Mouse (Mus musculus) heart, embryonic 11.5 days (tissue): ENCODE results near the gene Dnm2. TPM values are rescaled to one million over a fixed set of nuclear protein-coding genes. Genes with fewer than 3 reads are reported as not detected.

Experiments
- ATAC-seq: fragments of 200-750 bp; cut with Nextera tagmentation; replicated peaks from 2 replicates; pipeline ENCODE4 v1.8.0; 2017; ENCODE audit warnings: moderate library complexity; ENCODE audit not compliant: insufficient number of reproducible peaks, low FRiP score, low TSS enrichment
- H3K27ac ChIP-seq: fragments of 300-500 bp; sonication (generic); 2 replicates; pipeline ENCODE4 v1.5.1; 2014; ENCODE audit warnings: mild to moderate bottlenecking, low read depth, low read length
- H3K27me3 ChIP-seq: fragments of 300-500 bp; sonication (generic); 2 replicates; pipeline ENCODE4 v1.6.1; 2014; ENCODE audit warnings: mild to moderate bottlenecking, low read length, mixed read lengths; ENCODE audit not compliant: control insufficient read depth, insufficient read depth
- H3K36me3 ChIP-seq: fragments of 300-500 bp; sonication (generic); 2 replicates; pipeline ENCODE4 v1.6.1; 2014; ENCODE audit warnings: mild to moderate bottlenecking, low read length, moderate library complexity, mixed read lengths; ENCODE audit not compliant: control insufficient read depth, insufficient read depth
- H3K4me1 ChIP-seq: fragments of 300-500 bp; sonication (generic); 2 replicates; pipeline ENCODE4 v1.6.1; 2014; ENCODE audit warnings: low read length; ENCODE audit not compliant: control insufficient read depth, insufficient read depth
- H3K4me2 ChIP-seq: fragments of 300-500 bp; sonication (generic); 2 replicates; pipeline ENCODE4 v1.6.1; 2014; ENCODE audit warnings: mild to moderate bottlenecking, moderate library complexity
- H3K4me3 ChIP-seq: fragments of 300-500 bp; sonication (generic); 2 replicates; pipeline ENCODE4 v1.5.1; 2014; ENCODE audit warnings: low read depth, low read length
- H3K9ac ChIP-seq: fragments of 300-500 bp; sonication (generic); 2 replicates; pipeline ENCODE4 v1.6.1; 2014; ENCODE audit warnings: mild to moderate bottlenecking, low read depth, low read length, moderate library complexity
- H3K9me3 ChIP-seq: fragments of 300-500 bp; sonication (generic); replicated peaks from 2 replicates; pipeline ENCODE4 v1.6.1; 2016; ENCODE audit warnings: low read length; ENCODE audit not compliant: control insufficient read depth
- WGBS: fragments of 180-500 bp; shearing (Covaris S2); extraction: QIAGEN DNeasy Blood & Tissue Kit; methylation state at CpG from one replicate; pipeline ENCODE4 v1.1.7; 2014; ENCODE audit not compliant: insufficient replicate concordance; 5-methylcytosine and 5-hydroxymethylcytosine counted together
- polyA plus RNA-seq: library from polyadenylated mRNA; unstranded; fragments of >200 nt; fragmentation: Nextera tagmentation; extraction: Ambion mirVana; gene quantifications from 2 replicates; pipeline ENCODE4 v1.2.1, GENCODE M21; 2014

Gene Dnm2
- polyA plus RNA-seq, 1 experiment from 2014 or later: 62.7 TPM

DNA sequence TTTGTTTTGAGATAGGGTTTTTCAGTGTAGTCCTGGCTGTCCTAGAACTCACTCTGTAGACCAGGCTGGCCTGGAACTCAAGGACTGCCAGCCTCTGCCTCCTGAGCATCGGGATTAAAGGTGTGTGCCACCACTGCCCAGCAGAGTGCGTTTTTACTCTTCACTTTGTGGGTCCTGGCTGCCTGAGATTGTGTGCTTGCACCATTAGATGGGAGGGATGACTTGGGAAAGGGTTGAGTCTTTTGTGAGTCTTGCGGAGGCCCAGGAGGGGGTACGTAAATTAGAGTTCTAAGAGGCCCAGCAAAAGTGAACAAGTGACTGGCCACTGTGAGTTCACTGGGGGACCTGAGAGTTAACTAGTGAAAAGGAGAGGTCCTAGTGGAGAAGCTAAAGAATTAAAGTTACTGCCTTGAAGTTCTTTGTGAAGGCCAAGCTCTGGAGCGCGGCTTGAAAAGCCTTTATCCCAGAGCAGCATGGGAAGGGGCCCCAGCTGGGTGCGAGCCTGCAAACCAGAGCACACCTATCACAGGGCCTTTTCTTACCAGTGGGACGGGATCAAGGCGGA is 120.7 kb downstream of the Dnm2 start:
- H3K27ac ChIP-seq: peak overlapping the region; percentile 98
- ATAC-seq: peak; percentile 60
- H3K4me2 ChIP-seq: peak overlapping the region; percentile 71
- H3K36me3 ChIP-seq: 0 out of 2 replicates have a peak, but pooled peaks cover 3% of the 10 kb centered on the region
- WGBS: 10% methylated on average over 9 of the region's 9 CpGs
- peaks cover 9% of the 10 kb centered on the region for H3K4me1 ChIP-seq
- peak overlapping the region; percentile 75 for H3K9ac ChIP-seq
- H3K27me3 ChIP-seq: no peaks in the 10 kb centered on the region
- no peaks in the 10 kb centered on the region for H3K9me3 ChIP-seq
- peak overlapping the region; percentile 81 for H3K4me3 ChIP-seq

- Histone ChIP-seq H3K4me3 (peak overlapping the region; percentile 81), H3K4me1 (peaks cover 9% of the 10 kb centered on the region), H3K9me3 (no peaks in the 10 kb centered on the region), H3K36me3 (peaks cover 7% of the 10 kb centered on the region; the same call in 1 of the 2 replicates), H3K9ac (peak overlapping the region; percentile 75), H3K4me2 (peak overlapping the region; percentile 71), H3K27me3 (no peaks in the 10 kb centered on the region), H3K27ac (peak overlapping the region; percentile 98)
- under 1% methylated on average over 67 of the region's 67 CpGs for WGBS
- peak; percentile 94 for ATAC-seq
Measured at GRCm38 (mm10) chr9:21545916-21546788, 121.4 kb downstream of the Dnm2 start.

GRCm38 (mm10) chr9:21546789-21547074 is 122.0 kb downstream of the Dnm2 start, which contains the start of gene Carm1:
Carm1 (plus strand) TSS chr9:21546894.
- Histone ChIP-seq H3K27ac (peak within 1 kb of the TSS; percentile 98), H3K4me3 (peak within 1 kb of the TSS; percentile 81), H3K9me3 (no peaks in the 10 kb centered on the region), H3K4me2 (peak within 1 kb of the TSS; percentile 71), H3K27me3 (no peaks in the 10 kb centered on the region), H3K36me3 (peaks cover 7% of the 10 kb centered on the region; the same call in 1 of the 2 replicates), H3K9ac (peak within 1 kb of the TSS; percentile 97), H3K4me1 (peaks cover 9% of the 10 kb centered on the region)
- no peak for ATAC-seq
- 0% methylated on average over 25 of the region's 52 CpGs for WGBS

GRCm38 (mm10) chr9:21547075-21547941 is 122.6 kb downstream of the Dnm2 start:
- H3K4me1 ChIP-seq: peaks cover 9% of the 10 kb centered on the region
- peak overlapping the region; percentile 71 for H3K4me2 ChIP-seq
- peak overlapping the region; percentile 81 for H3K4me3 ChIP-seq
- under 1% methylated on average over 42 of the region's 66 CpGs for WGBS
- H3K36me3 ChIP-seq: peaks cover 7% of the 10 kb centered on the region; the same call in 1 of the 2 replicates
- H3K27me3 ChIP-seq: no peaks in the 10 kb centered on the region
- no peaks in the 10 kb centered on the region for H3K9me3 ChIP-seq
- peak overlapping the region; percentile 98 for H3K27ac ChIP-seq
- peak; percentile 36 for ATAC-seq
- peak overlapping the region; percentile 97 for H3K9ac ChIP-seq

DNA sequence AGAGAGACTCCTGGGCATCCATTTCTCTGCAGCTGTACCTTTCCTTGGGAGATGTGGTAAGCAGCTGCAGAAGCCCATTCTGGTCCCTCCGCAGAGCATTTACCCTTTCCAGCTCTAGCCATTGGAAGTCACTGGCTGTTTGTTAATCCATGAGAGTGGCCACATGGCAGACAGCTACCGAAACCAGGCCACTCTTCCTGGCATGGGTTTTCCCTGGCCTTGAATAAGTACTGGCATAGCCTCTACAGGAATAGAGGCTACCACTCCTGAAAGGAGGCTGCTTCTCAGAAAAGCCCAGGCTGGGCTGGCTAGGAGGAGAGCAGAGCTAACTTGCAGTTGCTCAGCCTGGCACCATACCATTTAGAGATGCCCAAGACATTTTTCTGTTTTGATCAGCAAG is 126.3 kb downstream of the Dnm2 start:
- peaks cover 18% of the 10 kb centered on the region for H3K4me1 ChIP-seq
- WGBS: 93% methylated on average over 2 of the region's 2 CpGs
- H3K36me3 ChIP-seq: peaks cover 11% of the 10 kb centered on the region
- no peak for ATAC-seq
- no peaks in the 10 kb centered on the region for H3K27me3 ChIP-seq
- no peak overlapping the region for H3K4me2 ChIP-seq
- no peak overlapping the region for H3K9ac ChIP-seq
- H3K27ac ChIP-seq: no peak overlapping the region
- no peaks in the 10 kb centered on the region for H3K9me3 ChIP-seq
- no peak overlapping the region for H3K4me3 ChIP-seq

DNA sequence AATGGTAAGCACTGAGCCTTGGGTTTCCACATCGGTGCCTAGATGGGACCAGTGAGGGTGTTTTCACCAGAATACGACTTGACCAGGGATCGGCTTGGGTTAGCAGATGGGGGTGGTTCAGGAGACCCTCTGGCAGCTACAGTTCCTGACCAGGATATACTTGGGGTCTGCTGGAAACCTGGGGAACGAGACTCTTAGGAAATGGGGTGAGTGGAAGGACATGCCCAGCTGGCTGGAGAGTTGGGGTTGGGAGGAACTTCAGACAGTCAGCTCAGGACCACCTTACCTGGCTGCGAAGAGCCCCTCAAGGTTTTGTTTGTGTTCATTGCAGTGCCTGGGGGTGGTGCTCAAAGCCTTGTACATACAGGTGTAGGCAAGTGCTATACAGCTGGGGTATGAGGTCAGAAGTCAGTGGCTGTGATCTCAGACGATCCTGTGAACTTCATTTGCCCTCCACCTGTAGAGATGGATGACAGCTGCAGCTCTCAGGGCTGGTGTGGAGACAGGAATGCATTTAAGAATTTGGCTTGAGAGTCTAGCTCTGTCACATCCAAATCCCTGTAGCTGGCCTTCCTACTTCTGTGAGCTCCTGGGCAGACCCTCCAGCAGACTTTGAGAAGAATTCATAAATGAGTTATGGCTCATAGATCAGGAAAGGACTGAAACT is 129.0 kb downstream of the Dnm2 start:
- Histone ChIP-seq H3K27me3 (no peaks in the 10 kb centered on the region), H3K4me2 (no peak overlapping the region), H3K9ac (no peak overlapping the region), H3K36me3 (peaks cover 11% of the 10 kb centered on the region), H3K4me3 (no peak overlapping the region), H3K9me3 (no peaks in the 10 kb centered on the region), H3K4me1 (peaks cover 28% of the 10 kb centered on the region), H3K27ac (no peak overlapping the region)
- ATAC-seq: no peak
- WGBS: 85% methylated on average over 6 of the region's 6 CpGs

- H3K27me3 ChIP-seq: no peaks in the 10 kb centered on the region
- peaks cover 8% of the 10 kb centered on the region for H3K36me3 ChIP-seq
- no peaks in the 10 kb centered on the region for H3K9me3 ChIP-seq
- no peak overlapping the region for H3K4me2 ChIP-seq
- no peak overlapping the region for H3K4me3 ChIP-seq
- H3K27ac ChIP-seq: no peak overlapping the region
- H3K4me1 ChIP-seq: peaks cover 28% of the 10 kb centered on the region
- ATAC-seq: no peak
- no peak overlapping the region for H3K9ac ChIP-seq
- WGBS: 80% methylated on average over 6 of the region's 6 CpGs
Measured at GRCm38 (mm10) chr9:21555198-21555742, 130.6 kb downstream of the Dnm2 start.

DNA sequence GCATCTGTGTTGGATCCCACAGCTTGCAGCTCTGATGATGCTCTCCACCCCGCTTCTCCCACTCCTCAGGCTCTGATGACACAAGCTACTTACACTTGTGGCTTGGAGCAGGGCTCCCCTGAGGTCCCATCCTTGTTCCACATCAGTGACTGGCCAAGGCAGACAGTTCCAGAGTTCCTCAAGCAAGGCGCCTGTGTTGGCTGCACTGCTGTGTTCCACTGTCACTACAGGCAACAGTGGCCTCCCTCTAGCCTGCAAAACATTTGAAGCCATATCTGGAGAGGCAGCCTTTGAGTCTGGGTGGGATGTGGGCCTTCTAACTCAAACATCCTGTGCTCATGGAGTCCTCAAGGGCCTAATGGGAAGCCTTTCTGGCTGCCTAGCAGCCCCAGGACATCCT is 132.3 kb downstream of the Dnm2 start:
- Histone ChIP-seq H3K4me1 (peaks cover 28% of the 10 kb centered on the region), H3K36me3 (peaks cover 6% of the 10 kb centered on the region), H3K27ac (no peak overlapping the region), H3K27me3 (no peaks in the 10 kb centered on the region), H3K9me3 (no peaks in the 10 kb centered on the region), H3K4me2 (no peak overlapping the region), H3K4me3 (no peak overlapping the region), H3K9ac (no peak overlapping the region)
- no peak for ATAC-seq
- 89% methylated on average over 2 of the region's 2 CpGs for WGBS
